Mouse (Mus musculus) kidney, postnatal 4 days (tissue): Measurements from ENCODE around the gene Prss56.

Experiments used
- DNase-seq, 2 experiments: peaks; one replicate each; pipeline ENCODE4 v3.0.0; 2021; ENCODE audit warnings: mixed read lengths in 2 of 2

Prss56 gene

DNA sequence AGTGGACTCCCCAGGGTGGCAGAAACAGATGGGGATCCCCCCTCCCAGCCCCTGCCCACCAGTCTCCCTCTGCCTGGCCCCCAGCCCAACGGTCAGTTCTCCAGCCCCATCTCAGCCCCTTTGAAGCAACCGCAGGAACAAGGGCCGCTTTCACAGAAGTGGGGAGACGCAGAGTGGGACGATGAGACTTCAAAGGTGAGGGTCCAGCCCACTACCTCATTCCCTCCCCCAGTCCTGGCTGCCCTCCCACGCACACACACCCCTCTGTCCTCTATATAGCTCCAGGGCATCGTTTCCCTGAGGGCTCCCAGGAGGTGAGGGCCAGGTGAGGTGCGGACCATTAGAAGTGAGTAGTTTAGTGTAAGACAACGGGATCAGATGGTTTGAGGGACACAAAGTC is at the start of gene Prss56:
Prss56 (plus strand) TSS at position 301 of the 400 bp plus-strand sequence.
- DNase-seq = no peak

GRCm38 (mm10) chr1:87141550-87141949 is 41.6 kb upstream of the Prss56 start:
- DNase-seq = peak in 1 of 2 experiments; percentile 0

GRCm38 (mm10) chr1:87142456-87142855 is 40.7 kb upstream of the Prss56 start:
- peak; percentile 9 to 35 for DNase-seq

DNA sequence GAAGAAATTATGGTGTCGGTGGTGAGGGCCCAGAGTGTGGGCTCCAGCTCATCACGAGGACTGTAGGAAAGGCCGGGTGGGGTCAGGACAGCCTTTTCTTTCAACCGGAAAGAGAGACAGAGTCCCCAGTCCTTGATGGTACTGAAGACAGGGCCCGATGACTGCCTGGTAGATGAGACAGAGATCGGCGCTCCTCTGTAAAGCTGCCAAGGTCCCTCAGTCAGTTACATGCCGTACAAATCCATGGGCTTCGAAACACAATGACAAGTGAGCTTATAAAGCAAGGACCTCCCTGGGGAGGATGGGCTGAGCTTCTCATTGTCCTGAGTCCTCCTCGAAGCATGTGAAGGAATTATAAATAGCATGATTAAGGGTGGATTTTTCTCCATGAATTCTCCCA is 40.0 kb upstream of the Prss56 start:
- DNase-seq = peak in 1 of 2 experiments; percentile 0

DNA sequence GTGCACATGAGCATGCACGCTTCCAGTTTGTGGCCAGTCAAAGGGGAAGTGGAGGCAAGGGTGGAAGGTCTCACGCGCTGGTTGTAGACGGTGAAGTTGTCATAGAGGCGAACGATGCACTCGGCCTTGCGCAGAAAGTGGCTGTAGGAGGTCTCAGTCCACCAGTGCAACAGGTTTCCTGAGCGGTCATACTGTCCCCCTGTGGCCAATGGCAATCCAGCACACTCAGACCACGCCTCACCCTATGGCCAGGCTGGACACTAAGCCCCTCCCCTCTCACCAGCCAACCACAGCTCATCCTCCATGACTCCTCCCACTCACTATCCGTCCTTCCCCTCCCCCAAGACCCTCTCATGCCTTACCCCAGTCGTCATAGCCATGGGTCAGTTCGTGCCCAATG is 33.7 kb upstream of the Prss56 start:
- no peak for DNase-seq

- DNase-seq = no peak
Measured at GRCm38 (mm10) chr1:87151286-87151685, 31.8 kb upstream of the Prss56 start.

DNA sequence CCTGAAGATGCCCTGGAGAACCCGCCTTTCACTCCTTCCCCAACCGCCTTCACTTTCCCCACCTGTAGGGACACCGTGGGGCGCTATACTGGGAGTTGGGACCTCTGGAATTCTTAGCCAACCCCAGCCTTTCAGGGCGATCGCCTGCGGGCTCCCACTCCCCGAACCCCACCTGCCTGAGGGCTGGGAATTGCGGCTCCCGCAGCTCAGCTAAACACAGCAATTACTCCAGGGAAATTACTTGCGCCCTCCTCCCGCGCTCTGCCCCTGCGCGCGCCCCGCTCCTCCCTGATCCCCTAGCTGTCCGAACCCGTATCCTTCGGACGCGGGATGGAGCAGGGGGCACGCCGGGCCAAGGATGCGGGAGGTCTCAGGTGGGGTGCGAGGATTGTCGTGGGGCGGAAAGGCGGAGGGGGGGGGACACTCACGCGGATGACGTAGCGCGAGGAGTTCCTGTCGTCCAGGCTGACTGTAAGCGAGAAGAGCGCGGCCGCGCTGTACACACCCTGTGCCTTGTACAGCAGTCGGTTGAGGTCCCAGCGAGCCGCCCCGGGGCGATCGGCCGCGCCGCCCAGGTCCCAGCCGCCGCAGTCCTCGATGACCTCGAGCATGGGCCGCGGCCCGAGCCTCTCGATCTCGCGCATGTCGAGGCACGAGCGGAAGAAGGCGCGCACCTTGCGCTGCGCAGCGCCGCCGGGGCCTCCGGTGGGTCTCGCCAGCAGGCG is 29.2 kb upstream of the Prss56 start:
- peak; percentile 21 for DNase-seq

DNA sequence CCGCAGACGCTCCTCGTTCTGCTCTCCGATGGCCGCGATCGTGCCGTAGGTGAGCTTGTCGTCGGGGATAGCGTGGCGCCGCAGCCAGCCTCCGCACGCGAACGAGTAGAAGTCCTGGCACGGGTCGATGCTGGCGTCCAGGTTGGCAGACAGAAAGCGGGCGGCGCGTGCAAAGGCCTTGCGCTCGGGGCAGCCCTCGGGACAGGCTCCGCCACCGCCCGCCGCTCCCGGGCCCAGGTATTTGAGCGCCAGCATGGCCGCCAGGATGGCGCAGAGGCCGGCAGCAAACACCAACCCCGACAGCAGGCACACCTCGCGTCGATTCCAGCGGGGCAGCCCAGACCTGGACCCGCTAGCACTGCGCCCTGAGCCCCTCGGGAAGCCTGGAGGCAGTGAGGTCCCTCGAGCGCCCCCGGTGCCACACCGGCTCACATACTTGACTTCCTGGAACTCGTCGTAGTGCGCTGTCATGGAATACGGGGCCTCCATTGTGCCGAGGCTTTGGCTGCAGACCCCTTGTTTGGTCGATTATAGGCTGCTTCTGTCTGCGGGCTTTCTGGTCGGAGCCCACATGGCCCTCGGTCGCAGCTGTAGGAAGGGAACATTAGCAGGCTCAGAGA is 28.5 kb upstream of the Prss56 start:
- peak; percentile 11 to 33 for DNase-seq

DNA sequence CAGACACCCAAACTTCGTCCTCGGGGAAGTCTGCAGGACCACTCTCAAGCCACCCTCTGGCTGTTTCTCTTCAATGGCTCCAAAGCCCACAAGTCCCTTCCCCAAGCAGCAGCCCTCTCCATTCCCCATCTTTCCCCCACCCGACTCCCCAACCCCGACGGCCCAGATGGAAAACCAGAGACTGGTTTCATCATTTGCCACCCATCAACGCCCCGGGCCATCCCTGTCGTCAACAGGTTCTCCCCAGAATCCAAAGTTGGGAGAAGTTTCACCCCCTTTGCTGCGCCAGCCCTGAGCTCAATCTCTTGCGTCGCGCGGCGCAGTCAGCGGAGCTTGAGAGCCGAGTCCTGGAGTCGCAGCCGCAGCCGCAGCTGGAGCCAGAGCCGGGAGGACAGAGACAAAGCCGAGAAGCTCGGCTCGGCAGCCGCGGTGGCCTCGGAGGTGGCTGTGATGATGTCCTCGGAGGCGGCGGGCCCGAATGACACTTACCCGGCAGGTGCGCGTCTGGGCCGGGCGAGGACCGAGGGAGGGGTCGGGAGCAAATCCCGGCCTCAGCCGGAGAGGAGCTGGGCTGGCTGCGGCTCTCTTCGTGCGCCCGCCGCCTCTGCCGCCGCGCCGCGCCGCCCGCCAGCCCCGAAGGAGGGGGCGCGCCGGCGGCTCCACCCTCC is 27.4 kb upstream of the Prss56 start:
- DNase-seq = peak; percentile 42 to 45

DNA sequence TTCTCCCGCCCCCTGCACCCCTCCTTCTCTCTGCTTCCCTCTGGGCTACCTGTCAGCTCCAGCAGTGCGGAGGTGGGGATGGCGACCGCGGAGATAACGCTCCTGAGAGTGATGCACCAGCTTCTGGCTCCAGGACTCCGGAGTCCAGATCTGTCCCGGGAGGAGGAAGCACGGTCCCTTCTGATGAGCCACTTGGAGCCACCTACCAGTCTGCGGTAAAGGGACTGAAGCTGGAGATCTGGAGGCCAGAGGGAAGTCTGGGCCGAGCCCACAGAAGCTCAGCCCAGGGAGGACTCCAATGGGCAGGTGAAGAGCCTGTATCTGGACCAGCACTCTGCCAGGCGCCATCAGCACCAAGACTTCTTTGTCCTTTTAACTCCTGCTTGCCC is 26.9 kb upstream of the Prss56 start, which contains the start of gene Ecel1:
Ecel1 (minus strand) TSS at position 323 of the 389 bp plus-strand sequence.
- DNase-seq = no peak

DNA sequence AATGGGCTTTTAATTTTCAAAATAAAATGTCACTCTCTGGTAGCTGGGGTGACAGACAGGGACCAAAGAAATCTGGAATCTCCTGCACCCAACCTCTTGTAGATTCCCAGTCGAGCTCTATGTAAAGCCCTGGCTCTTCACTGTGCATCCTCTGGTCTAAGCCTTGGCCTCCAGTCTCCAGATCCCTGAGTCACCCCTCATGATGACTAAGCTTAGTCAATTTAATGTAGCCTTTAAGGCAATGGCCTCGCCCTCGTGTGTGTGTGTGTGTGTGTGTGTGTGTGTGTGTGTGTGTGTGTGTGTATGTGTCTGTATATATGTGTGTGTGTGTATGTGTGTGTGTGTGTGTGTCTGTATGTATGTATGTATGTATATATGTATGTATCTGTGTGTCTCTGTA is 23.7 kb upstream of the Prss56 start:
- DNase-seq = no peak

DNA sequence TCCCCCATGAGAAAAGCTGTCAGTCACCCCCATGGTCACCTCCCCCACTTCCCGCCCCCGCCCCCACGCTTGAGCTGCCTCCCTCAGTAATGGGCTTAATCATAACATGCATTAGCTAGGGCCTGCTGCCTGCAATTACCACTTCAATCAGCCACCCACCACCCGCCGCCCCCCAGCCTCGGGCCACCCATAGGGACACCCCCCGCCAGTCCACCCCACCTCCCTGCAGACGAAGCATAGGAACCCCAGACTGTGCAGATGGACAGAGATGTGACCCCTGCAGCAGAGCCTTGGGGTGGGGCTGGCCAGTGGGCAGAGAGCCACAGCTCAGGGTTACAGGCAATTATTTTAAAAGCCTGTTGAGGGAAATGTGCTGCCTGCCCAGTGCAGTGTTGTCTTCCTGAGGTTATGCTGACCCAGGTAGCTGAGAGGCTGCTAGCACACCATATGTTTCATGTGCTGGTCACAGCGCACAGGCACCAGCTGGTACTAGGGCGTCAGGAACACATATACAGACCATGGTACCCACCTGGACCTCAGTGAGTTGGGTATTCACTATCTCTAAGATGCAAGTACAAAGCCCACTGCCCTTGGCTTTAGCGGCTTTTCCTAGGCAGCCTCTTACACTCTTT is 18.8 kb upstream of the Prss56 start:
- no peak for DNase-seq

DNA sequence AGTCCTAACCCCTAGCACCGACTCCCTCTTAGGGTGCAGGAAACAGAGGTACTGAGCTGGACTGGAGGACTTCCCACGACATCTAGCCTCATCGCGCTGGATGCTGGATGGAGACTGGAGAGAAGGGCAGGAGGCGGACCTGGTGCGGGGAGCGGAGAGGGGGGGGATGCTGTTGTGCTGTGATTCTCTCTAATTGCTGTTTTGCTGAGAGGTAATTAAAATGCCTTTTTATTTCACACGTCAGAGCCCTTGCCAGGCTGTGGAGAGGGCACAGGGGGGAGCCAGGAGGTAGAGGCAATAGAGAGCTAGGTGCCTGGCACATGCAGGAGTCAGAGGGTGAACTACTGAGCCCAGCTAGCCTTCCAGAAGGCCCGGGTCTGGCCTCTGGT is 18.3 kb upstream of the Prss56 start:
- no peak for DNase-seq

- peak in 1 of 2 experiments; percentile 12 for DNase-seq
Measured at GRCm38 (mm10) chr1:87170458-87170857, 12.7 kb upstream of the Prss56 start.

DNA sequence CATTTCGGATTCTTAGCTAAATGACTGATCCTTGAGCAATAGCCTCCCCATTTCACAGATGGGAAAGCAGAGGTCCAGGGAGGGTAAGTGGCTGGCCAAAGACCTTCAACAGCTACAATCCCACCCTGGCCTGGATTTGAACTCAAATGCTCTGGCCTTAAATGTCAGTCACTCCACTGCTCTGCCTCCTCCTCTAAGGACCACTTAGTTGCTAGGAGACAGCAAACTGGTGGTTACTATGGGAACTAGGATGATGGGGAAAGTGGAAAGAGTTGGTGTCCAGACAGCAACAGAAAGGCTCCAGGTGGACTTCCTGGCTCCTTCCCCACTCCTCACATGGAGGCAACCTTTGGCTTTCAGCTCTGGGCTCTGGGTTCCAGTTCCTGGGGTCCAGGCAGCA is 11.8 kb upstream of the Prss56 start:
- no peak for DNase-seq

DNA sequence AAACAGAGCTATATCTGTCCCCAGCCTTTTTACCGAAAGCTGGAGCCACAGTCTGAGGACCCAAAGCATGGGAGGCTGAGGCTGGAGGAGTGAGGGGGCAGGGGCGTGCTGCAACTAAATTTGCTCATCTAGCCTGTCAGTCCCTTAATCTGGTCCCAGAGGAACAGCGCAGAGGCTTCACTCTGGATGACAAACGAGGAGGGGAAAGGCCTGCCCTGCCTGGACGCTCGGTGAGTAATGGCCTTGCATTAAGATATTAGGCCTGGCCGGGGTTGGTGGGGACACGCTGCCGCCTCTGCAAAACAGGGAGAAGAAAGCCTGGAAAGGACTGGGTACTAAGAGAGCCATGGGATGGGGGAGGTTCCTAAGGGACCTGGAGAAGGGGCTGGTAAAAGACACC is 10.8 kb upstream of the Prss56 start:
- peak in 1 of 2 experiments; percentile 15 for DNase-seq

- peak; percentile 80 to 85 for DNase-seq
Measured at GRCm38 (mm10) chr1:87174006-87174955, 8.8 kb upstream of the Prss56 start.

DNA sequence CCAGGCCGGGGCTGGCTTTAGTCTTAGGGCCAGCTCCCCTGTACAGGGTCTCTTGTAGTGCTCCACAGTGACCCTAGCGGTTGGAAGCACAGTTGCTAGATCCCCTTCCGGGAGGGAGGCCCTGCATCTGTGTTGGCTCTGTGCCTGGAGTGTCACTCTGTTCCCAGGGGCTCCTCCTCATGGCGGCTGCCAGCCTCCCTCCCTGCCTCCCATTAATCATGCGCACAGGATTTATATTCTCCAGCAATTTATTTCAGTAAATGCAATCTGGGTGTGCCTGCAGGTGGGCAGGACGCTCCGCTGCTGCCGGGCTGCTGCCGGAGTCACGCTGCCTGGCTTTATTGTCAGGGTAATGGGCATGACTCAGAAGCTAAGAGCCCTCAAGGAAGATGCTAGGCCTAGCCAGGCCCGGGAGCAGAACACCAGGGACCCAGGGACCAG is 7.2 kb upstream of the Prss56 start:
- DNase-seq = peak; percentile 78 to 85

- no peak for DNase-seq
Measured at GRCm38 (mm10) chr1:87180896-87181295, 2.2 kb upstream of the Prss56 start.

- DNase-seq = peak; percentile 38 to 50
Measured at GRCm38 (mm10) chr1:87183998-87184750, 1.1 kb downstream of the Prss56 start.

GRCm38 (mm10) chr1:87184751-87185139 is 1.6 kb downstream of the Prss56 start:
- peak; percentile 84 to 89 for DNase-seq
